Mouse (Mus musculus): ENCODE data around the gene Cyb5d1.

Gene Cyb5d1

GRCm38 (mm10) chr11:69388680-69389079 is 6.8 kb downstream of the Cyb5d1 start:
- in situ Hi-C loops (cut with MboI, MseI) = loop anchor here (5.0 kb wide), 1 partner anchor 56 kb away; no protein-coding TSS in a partner anchor

DNA sequence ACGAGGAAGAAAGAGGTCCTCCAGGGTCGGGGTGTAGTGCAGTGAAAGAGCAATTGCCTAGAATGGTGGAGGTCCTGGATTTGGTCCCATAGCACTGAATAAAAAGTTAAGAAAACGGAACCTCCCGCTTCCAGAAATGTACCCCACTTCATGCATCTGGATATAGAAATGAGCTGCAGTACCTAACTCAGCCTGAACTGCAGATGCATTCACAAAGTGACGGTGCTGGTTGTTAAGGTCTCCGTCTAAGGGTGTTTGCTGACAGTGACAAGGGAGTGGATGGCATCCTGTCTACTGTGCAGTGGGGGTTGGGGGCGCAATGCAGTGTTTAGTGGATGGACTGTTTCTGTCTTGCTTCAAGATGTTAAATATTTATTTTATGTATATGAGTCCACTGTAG is 8.7 kb downstream of the Cyb5d1 start:
- in situ Hi-C loops (cut with MboI, MseI) = loop anchor here (5.0 kb wide), 1 partner anchor 54 kb away; no protein-coding TSS in a partner anchor

DNA sequence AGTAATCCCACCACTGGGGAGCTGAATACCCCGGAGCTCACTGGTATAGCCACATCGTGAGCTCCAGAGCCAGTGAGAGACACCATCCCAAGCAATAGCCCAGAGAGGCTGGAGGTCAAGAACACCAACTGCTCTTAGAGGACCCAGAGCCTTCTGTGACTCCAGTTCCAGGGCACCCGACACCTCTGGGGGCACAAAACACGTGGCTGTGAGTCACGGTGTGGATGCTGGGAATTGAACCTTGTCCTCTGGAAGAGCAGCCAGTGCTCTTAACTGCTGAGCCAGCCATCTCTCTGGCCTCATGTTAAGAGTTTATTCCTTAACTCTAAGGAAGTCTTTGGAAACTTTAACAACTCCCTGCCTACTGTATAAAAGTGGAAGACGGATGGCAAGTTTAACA is 10.5 kb downstream of the Cyb5d1 start:
- in situ Hi-C loops (cut with MboI, MseI) = loop anchor here (5.0 kb wide), 2 partner anchors 53 to 128 kb away; no protein-coding TSS in a partner anchor

- in situ Hi-C loops (cut with MboI, MseI) = loop anchor here (5.0 kb wide), 1 partner anchor 125 kb away; no protein-coding TSS in a partner anchor
Observed at GRCm38 (mm10) chr11:69382478-69383105, 12.8 kb downstream of the Cyb5d1 start.

DNA sequence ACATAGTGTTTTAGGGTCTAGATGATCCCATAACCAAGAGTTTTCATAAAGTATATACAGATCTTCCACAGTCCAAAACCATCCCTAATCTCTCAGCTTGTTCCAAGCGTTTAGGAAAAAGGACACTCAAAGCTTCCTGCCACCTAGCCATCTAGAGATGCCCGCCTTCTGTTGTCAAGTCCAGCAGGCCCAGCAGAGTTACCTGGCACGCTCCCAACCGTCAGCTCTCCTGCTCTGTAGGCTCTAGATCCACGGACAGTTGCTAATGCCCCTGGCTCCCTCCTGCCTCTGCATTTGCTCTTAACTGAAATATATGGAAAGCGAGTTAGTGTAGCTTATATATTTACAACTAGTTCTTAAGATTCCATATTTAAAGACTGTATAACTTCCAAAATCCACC is 14.1 kb downstream of the Cyb5d1 start:
- in situ Hi-C loops (cut with MboI, MseI) = loop anchor here (5.0 kb wide), 1 partner anchor 124 kb away; no protein-coding TSS in a partner anchor

DNA sequence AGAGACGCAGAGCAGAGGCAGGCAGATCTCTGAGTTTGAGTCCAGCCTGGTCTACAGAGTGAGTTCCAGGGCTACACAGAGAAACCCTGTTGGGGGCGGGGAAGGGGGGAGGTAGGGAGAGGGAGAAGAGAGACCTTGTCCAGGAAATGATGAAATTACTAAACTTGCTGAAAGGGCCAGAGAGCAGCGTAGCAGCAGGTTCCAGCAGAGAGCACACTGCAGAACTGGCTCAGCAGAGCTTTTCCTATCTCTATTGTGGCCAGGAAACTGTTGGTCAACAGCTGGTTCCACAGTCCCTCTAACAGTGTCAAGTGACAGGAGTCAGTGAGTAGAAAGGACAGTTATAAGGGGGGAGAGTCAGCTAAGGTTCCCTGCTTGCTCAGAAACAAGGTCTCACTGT is 15.8 kb downstream of the Cyb5d1 start:
- in situ Hi-C loops (cut with MboI, MseI) = no loop called here

DNA sequence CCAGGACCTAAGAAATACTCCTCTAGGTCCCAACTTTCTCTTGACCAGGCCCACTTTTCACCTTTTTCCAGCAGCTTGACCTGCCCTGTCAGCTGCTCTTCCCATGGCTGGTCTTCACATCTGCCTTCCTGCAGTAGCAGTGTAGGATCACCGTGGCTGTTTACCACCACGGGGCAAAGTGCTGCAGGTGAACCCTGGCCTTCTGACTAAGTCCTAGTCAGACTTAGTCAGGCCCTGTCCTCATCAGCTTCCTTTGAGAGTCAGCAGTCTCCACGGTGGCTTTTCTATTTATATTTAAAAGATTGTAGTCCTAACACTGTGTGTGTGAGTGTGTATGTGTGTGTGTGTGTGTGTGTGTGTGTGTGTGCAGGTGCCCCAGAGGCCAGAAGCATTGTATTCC is 17.7 kb downstream of the Cyb5d1 start:
- in situ Hi-C loops (cut with MboI, MseI) = no loop called here

- in situ Hi-C loops (cut with MboI, MseI) = no loop called here
Observed at GRCm38 (mm10) chr11:69375646-69376045, 19.8 kb downstream of the Cyb5d1 start.

- in situ Hi-C loops (cut with MboI, MseI) = no loop called here
Observed at GRCm38 (mm10) chr11:69373223-69373965, 22.0 kb downstream of the Cyb5d1 start.

- in situ Hi-C loops (cut with MboI, MseI) = no loop called here
Observed at GRCm38 (mm10) chr11:69372780-69373170, 22.7 kb downstream of the Cyb5d1 start.

GRCm38 (mm10) chr11:69372056-69372779 is 23.2 kb downstream of the Cyb5d1 start:
- in situ Hi-C loops (cut with MboI, MseI) = no loop called here

- in situ Hi-C loops (cut with MboI, MseI) = no loop called here
Observed at GRCm38 (mm10) chr11:69371601-69372000, 23.8 kb downstream of the Cyb5d1 start.

DNA sequence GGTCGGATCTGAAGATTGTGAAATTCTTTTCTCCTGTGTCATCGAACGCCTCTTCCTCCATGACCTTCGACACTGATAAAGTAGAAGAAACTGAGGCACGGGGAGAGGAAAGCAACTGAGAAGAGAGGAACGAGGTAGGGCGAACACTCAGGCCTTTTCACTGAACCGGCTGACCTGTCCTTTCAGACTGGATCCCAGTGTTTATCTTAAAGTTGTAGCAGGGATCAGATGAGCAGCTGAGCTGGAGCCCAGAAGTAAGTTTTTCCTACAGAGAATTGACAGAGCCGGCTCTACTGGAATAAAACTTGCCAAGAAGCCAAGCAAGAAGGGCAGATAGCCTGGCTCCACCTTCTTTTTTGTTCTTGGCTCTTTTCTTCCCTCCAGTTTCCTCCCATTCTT is 24.6 kb downstream of the Cyb5d1 start:
- in situ Hi-C loops (cut with MboI, MseI) = no loop called here

GRCm38 (mm10) chr11:69369990-69370816 is 25.2 kb downstream of the Cyb5d1 start:
- in situ Hi-C loops (cut with MboI, MseI) = no loop called here

GRCm38 (mm10) chr11:69369215-69369989 is 26.0 kb downstream of the Cyb5d1 start, which contains the start of gene Chd3:
Gene Chd3 (minus strand): TSS chr11:69369406.
- in situ Hi-C loops (cut with MboI, MseI) = no loop called here

DNA sequence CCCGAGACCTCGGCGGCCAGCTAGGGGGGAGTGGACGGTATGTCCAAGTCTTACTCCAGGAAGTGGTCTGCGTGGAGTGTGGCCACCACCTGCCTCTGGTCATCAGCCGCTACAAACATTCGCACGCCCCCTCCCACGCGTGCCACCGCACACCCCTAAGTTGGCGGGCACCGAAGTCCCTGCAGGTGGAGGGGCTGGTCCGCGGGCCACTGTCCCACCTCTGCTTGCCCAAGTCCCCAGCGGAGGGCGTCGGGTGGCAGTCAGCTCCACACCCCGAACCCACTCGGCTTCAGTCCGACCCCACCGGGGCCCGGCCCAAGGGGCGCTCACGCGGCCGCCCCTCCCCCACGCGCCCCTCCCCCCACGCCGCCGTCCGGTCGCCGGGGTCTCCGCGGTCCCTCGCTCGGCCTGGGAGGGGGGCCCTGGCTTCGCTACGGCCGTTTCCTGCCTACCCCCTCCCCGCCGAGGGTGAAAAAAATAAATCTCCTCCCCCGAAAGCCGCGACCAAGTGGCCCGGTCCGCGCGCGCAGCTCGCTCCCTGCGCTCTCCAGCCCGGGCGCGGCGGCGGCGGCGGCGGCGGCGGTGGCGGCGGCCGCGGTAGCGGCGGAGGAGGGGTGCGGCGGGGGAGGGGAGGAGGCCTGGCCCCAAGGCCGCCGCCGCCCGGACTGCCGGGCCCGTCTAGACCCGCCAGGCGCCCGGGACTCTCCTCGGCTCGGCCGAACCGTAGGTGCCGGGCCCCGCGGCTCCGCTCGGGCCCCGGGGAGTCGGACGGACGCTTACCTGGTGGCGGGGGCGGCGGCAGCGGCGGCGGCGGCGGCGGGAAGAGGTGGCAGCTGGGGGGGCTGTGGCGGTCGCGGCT is 26.8 kb downstream of the Cyb5d1 start:
- in situ Hi-C loops (cut with MboI, MseI) = no loop called here

DNA sequence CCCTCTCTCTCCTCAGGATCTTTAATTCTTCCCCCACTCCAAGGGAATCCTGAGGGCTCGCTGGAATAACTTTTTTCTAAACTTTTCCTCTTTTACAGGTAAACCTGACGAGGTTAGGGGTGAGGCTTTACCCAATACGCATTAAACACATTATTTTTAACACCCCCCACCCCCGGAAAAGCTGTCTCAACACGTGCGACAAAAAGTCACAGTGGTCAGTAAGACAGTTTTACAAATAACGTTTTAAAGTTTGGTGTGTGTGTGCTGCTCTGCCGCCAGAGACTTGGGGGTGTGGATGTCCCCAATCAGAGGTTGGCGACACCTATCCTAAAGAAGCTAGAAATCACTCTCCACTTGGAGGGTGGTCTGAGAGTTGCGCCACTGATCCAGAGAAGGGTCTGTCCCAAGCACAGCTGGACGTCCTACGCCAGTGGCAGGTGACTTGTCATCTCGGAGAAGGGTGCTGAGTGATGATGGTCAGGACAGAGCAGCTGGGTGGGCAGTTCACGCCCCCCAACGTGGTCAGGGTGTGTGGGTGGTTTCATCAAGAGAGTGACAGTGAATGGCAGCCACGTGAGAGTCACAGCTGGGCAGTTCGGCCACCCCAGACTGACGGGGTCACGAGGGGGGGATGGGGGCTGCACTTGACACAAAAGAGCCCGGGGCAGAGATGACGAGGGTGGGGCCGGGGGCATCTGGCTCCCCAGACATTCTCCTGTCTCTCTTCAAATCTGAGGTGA is 27.6 kb downstream of the Cyb5d1 start:
- in situ Hi-C loops (cut with MboI, MseI) = no loop called here

DNA sequence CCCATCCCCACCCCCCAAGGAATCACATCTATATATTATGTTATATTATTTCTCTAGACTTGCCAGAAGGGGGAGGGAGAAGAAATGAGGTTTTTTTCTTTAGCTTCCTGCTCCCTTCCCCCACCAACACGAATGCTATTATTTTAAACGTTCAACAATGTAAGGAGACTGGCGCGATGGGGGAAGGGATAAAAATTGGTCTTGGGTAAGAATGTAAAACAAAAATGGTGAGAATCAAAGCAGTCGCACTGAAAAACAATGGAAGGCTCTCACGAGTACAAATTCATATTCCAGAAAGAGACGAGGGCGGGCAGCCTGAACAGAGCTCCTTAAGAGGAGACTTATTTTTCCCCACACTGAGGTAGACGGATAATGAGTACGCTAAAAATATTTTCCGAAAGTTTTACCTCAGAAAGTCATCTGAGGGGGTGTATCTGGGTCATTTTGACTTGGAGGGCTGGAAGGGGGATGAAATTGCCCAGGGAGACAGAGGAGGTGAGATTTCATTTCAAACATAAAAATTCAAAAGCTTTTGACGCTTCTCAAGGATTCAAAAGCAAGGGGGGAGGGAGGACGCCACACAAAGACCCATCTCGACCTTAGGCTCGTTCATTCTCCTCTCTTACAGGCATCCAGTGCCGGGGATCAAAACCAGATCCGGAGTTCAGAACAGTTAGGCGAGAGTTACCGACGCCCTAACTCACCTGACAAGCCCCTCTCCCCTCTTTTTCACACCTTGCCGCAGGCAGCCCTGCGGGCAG is 28.4 kb downstream of the Cyb5d1 start:
- in situ Hi-C loops (cut with MboI, MseI) = no loop called here

All from regulatory T cell (primary cell).